ENCODE assay signal across 27 mouse cellular contexts in the genomic region with DNA sequence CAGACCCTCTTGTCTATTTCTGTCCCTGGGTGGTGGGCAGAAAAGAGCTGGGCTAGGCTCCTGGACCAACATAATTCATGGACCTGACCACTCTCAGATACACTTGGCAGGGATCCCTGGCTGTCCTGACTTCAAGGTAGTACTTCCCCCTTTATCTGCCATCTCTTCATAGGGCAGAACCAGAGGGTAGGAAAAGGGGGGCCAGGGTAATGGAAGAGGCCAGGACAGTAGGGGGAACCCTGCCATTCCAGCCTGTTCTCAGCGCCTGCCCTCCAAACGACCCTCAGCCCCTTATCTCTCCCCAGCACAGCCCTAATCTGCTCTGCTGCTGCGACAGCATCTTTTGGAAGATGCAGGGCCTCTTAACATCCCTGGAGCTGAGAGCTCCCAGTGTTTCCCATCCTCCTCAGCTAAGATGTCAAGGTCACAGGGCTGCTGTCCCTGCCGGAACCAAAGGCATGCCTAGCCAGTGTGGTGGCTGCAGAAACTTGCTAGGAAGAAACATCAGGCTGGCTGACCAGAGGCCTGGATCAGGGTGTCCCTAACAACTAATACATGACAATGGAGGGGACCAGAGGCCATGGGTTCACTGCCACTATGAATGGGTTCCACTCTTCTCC. TPM values are rescaled to one million over a fixed set of nuclear protein-coding genes. Genes with fewer than 3 reads are reported as not detected.
DNase-seq lines count a peak whose midpoint lies in the region; ATAC-seq lines count a peak whose summit lies in the region.
"Had no signal": no experiment of that assay in that cellular context is flagged by ENCODE, and none has a peak within 500 bp of the region (broad histone marks: within the 10 kb centered on the region; RNA-seq: fewer than 3 reads in every experiment).

No protein-coding gene starts in this region.

- H3K4me1 ChIP-seq in heart, embryonic 10.5 days, result peaks cover 70% of the 10 kb centered on the region
- peaks cover 37% of the 10 kb centered on the region for H3K4me1 ChIP-seq in heart, embryonic 16.5 days (ENCODE audit: control insufficient read depth, insufficient read depth, low read length)
- H3K4me1 ChIP-seq in neural tube, embryonic 13.5 days (replicated peaks), result peaks cover 15% of the 10 kb centered on the region
- H3K4me1 ChIP-seq in neural tube, embryonic 15.5 days, result peaks cover 8% of the 10 kb centered on the region

- peak overlapping the region; percentile 19 for H3K4me3 ChIP-seq in heart, embryonic 10.5 days
- no peak overlapping the region for H3K4me3 ChIP-seq in heart, embryonic 16.5 days (ENCODE audit: low read length)
- H3K4me3 ChIP-seq in neural tube, embryonic 13.5 days, result no peak overlapping the region
- H3K4me3 ChIP-seq in neural tube, embryonic 15.5 days (replicated peaks), result no peak overlapping the region
- H3K4me3 ChIP-seq: embryonic facial prominence, embryonic 13.5 days; erythroblast, embryonic 14.5 days; gastrocnemius, adult 2 months; hindbrain, embryonic 12.5 days; limb, embryonic 13.5 days; liver, embryonic 12.5 days; midbrain, embryonic 12.5 days had no signal

- peak overlapping the region; percentile 43 for H3K9ac ChIP-seq in heart, embryonic 16.5 days (ENCODE audit: low read length)
- H3K9ac ChIP-seq in neural tube, embryonic 13.5 days, result no peak overlapping the region
- no peak overlapping the region for H3K9ac ChIP-seq in neural tube, embryonic 15.5 days (replicated peaks)
- H3K9ac ChIP-seq: embryonic facial prominence, embryonic 13.5 days; hindbrain, embryonic 12.5 days; liver, embryonic 12.5 days; midbrain, embryonic 12.5 days had no signal

- H3K4me2 ChIP-seq in heart, embryonic 16.5 days (ENCODE audit: low read depth, low read length), result peak overlapping the region; percentile 15
- no peak overlapping the region for H3K4me2 ChIP-seq in neural tube, embryonic 13.5 days
- H3K4me2 ChIP-seq in neural tube, embryonic 15.5 days, result no peak overlapping the region
- H3K4me2 ChIP-seq: embryonic facial prominence, embryonic 13.5 days; hindbrain, embryonic 12.5 days; liver, embryonic 12.5 days; midbrain, embryonic 12.5 days had no signal

- no peaks in the 10 kb centered on the region for H3K27me3 ChIP-seq in heart, embryonic 10.5 days (ENCODE audit: insufficient read depth, poor library complexity, severe bottlenecking)
- H3K27me3 ChIP-seq in heart, embryonic 16.5 days (ENCODE audit: control insufficient read depth, insufficient read depth, low read length), result no peaks in the 10 kb centered on the region
- H3K27me3 ChIP-seq in neural tube, embryonic 13.5 days, result no peaks in the 10 kb centered on the region; the same call in 1 of the 2 replicates
- no peaks in the 10 kb centered on the region; the same call in 1 of the 2 replicates for H3K27me3 ChIP-seq in neural tube, embryonic 15.5 days (replicated peaks)
- H3K27me3 ChIP-seq: embryonic facial prominence, embryonic 13.5 days; limb, embryonic 13.5 days; midbrain, embryonic 12.5 days had no signal

- peak; percentile 56 for ATAC-seq in heart, embryonic 16.5 days (replicated peaks; ENCODE audit: extremely low read depth, insufficient read depth, low FRiP score)
- ATAC-seq in neural tube, embryonic 13.5 days (ENCODE audit: low read depth), result no peak
- no peak for ATAC-seq in neural tube, embryonic 15.5 days (ENCODE audit: low FRiP score)
- ATAC-seq: activated CD4-positive, CD25-positive, alpha-beta regulatory T cell, adult 4 months; liver, embryonic 12.5 days had no signal

- 17% methylated on average over 4 of the region's 4 CpGs for WGBS in heart, embryonic 10.5 days
- WGBS in heart, embryonic 16.5 days, result 17% methylated on average over 4 of the region's 4 CpGs
- WGBS in neural tube, embryonic 13.5 days, result 51% methylated on average over 4 of the region's 4 CpGs
- 68% methylated on average over 4 of the region's 4 CpGs for WGBS in neural tube, embryonic 15.5 days

- H3K9me3 ChIP-seq in heart, embryonic 10.5 days, result no peaks in the 10 kb centered on the region
- H3K9me3 ChIP-seq in heart, embryonic 16.5 days (replicated peaks; ENCODE audit: control insufficient read depth, low read length), result no peaks in the 10 kb centered on the region
- no peaks in the 10 kb centered on the region for H3K9me3 ChIP-seq in neural tube, embryonic 13.5 days
- no peaks in the 10 kb centered on the region for H3K9me3 ChIP-seq in neural tube, embryonic 15.5 days (replicated peaks)
- H3K9me3 ChIP-seq: embryonic facial prominence, embryonic 13.5 days; hindbrain, embryonic 12.5 days; limb, embryonic 13.5 days; liver, embryonic 12.5 days had no signal

- intact Hi-C loops in heart, postnatal 25 days (cut with DNase I), result no loop called here
- intact Hi-C loops in heart, postnatal 36 days (cut with DNase I), result no loop called here

- no peaks in the 10 kb centered on the region for H3K36me3 ChIP-seq in heart, embryonic 10.5 days
- H3K36me3 ChIP-seq in heart, embryonic 16.5 days (ENCODE audit: control insufficient read depth, insufficient read depth), result no peaks in the 10 kb centered on the region
- H3K36me3 ChIP-seq in neural tube, embryonic 13.5 days, result no peaks in the 10 kb centered on the region
- no peaks in the 10 kb centered on the region for H3K36me3 ChIP-seq in neural tube, embryonic 15.5 days
- H3K36me3 ChIP-seq: embryonic facial prominence, embryonic 13.5 days; hindbrain, embryonic 12.5 days; limb, embryonic 13.5 days; liver, embryonic 12.5 days; midbrain, embryonic 12.5 days had no signal

- H3K27ac ChIP-seq in heart, embryonic 10.5 days, result peak overlapping the region; percentile 94
- peak overlapping the region; percentile 93 for H3K27ac ChIP-seq in heart, embryonic 16.5 days (ENCODE audit: low read length)
- H3K27ac ChIP-seq in neural tube, embryonic 13.5 days (replicated peaks), result 0 out of 2 replicates have a peak overlapping the region, but pooled peaks have one; percentile 11
- H3K27ac ChIP-seq in neural tube, embryonic 15.5 days (replicated peaks), result no peak overlapping the region
- H3K27ac ChIP-seq: embryonic facial prominence, embryonic 13.5 days; gastrocnemius, adult 2 months; hindbrain, embryonic 12.5 days; liver, embryonic 12.5 days; midbrain, embryonic 12.5 days had no signal

- DNase-seq in adrenal gland, adult (ENCODE audit: inconsistent age in 2 of 2, low spot score in 1 of 2), result peak; percentile 64 to 81
- DNase-seq in adrenal gland, postnatal 25 days, result no peak
- DNase-seq in heart, embryonic 10.5 days (ENCODE audit: low spot score), result no peak
- no peak for DNase-seq in heart, postnatal 25 days (ENCODE audit: low spot score)
- no peak for DNase-seq in heart, postnatal 36 days
- DNase-seq: cerebellum, adult 2 months; cerebellum, postnatal 25 days; gastrocnemius, adult 2 months; kidney, adult 8-10 months; kidney, postnatal 36 days; layer of hippocampus, postnatal 36 days; lung, adult 18-20 months; lung, postnatal 14 days; right cerebral cortex, postnatal 14 days; thymus, adult 2 months had no signal

RNA-seq across cellular contexts. Expression of a gene that starts 9.0 kb away (rescaled TPM):
- not detected in 2 replicates for total RNA-seq in adrenal gland, postnatal 25 days (2021)
- 0.55 and 0.84 TPM in 2 replicates for polyA plus RNA-seq in heart, embryonic 10.5 days (2016; fragmentation: Nextera tagmentation; extraction: Ambion mirVana)
- not detected for total RNA-seq in heart, postnatal 25 days (2021)
- 0.81 and 1.5 TPM in 2 replicates for polyA plus RNA-seq in heart, embryonic 16.5 days (2015; fragmentation: Nextera tagmentation; extraction: Ambion mirVana)
- under 1 TPM in 1 of 2 experiments, not detected in 1; 0.47 TPM for total RNA-seq in heart, postnatal 36 days (2021)
- 0.57 and 0.87 TPM in 2 replicates for polyA plus RNA-seq in neural tube, embryonic 13.5 days (2015; fragmentation: Nextera tagmentation; extraction: Ambion mirVana)
- 0.67 and 0.84 TPM in 2 replicates for polyA plus RNA-seq in neural tube, embryonic 15.5 days (2015; fragmentation: Nextera tagmentation; extraction: Ambion mirVana)
- total RNA-seq: gastrocnemius, adult 2 months; gastrocnemius, postnatal 4 days; megakaryocyte, adult 5-6 weeks had no signal
- polyA plus RNA-seq: activated CD4-positive, CD25-positive, alpha-beta regulatory T cell, adult 4 months; embryonic facial prominence, embryonic 13.5 days; erythroblast, embryonic 14.5 days; limb, embryonic 13.5 days; liver, embryonic 12.5 days had no signal

RNA-seq across cellular contexts. Expression of a gene that starts 29.9 kb away (rescaled TPM):
- 100 and 109 TPM in 2 replicates for total RNA-seq in adrenal gland, postnatal 25 days (2021)
- polyA plus RNA-seq in heart, embryonic 10.5 days (2016; fragmentation: Nextera tagmentation; extraction: Ambion mirVana), result 11.1 and 11.8 TPM in 2 replicates
- 1 to 10 TPM; 6.9 to 7.3 TPM for total RNA-seq in heart, postnatal 25 days (2021)
- 4.5 and 5.4 TPM in 2 replicates for polyA plus RNA-seq in heart, embryonic 16.5 days (2015; fragmentation: Nextera tagmentation; extraction: Ambion mirVana)
- 1 to 10 TPM; 5.4 to 6.5 TPM for total RNA-seq in heart, postnatal 36 days (2021)
- 12.0 and 12.6 TPM in 2 replicates for polyA plus RNA-seq in neural tube, embryonic 13.5 days (2015; fragmentation: Nextera tagmentation; extraction: Ambion mirVana)
- 10.1 and 10.9 TPM in 2 replicates for polyA plus RNA-seq in neural tube, embryonic 15.5 days (2015; fragmentation: Nextera tagmentation; extraction: Ambion mirVana)
- total RNA-seq: megakaryocyte, adult 5-6 weeks had no signal
- polyA plus RNA-seq: activated CD4-positive, CD25-positive, alpha-beta regulatory T cell, adult 4 months had no signal

RNA-seq across cellular contexts. Expression of a gene that starts 33.7 kb away (rescaled TPM):
- 0.21 TPM in 1 of 2 replicates, not detected in the other for total RNA-seq in adrenal gland, postnatal 25 days (2021)
- polyA plus RNA-seq in heart, embryonic 10.5 days (2016; fragmentation: Nextera tagmentation; extraction: Ambion mirVana), result 1.1 and 1.5 TPM in 2 replicates
- total RNA-seq in heart, postnatal 25 days (2021), result not detected
- polyA plus RNA-seq in heart, embryonic 16.5 days (2015; fragmentation: Nextera tagmentation; extraction: Ambion mirVana), result 0.07 and 0.12 TPM in 2 replicates
- total RNA-seq in heart, postnatal 36 days (2021), result not detected
- polyA plus RNA-seq in neural tube, embryonic 13.5 days (2015; fragmentation: Nextera tagmentation; extraction: Ambion mirVana), result 0.39 and 0.42 TPM in 2 replicates
- polyA plus RNA-seq in neural tube, embryonic 15.5 days (2015; fragmentation: Nextera tagmentation; extraction: Ambion mirVana), result 0.64 and 0.93 TPM in 2 replicates
- total RNA-seq: gastrocnemius, adult 2 months; gastrocnemius, postnatal 4 days; megakaryocyte, adult 5-6 weeks had no signal
- polyA plus RNA-seq: activated CD4-positive, CD25-positive, alpha-beta regulatory T cell, adult 4 months; erythroblast, embryonic 14.5 days; hindbrain, embryonic 12.5 days; liver, embryonic 12.5 days; thymus, adult 2 months had no signal

Comparison
In these comparisons a context has a peak if more than half of its experiments do, and no peak if none do; other contexts are left out.
1. DNase-seq: peak in adrenal gland, adult (2 of 2); none in adrenal gland, postnatal 25 days (single experiment), heart, embryonic 10.5 days (single experiment), heart, postnatal 25 days (single experiment) and heart, postnatal 36 days (0 of 2).